Mouse (Mus musculus) ES-E14 (cell line): Measurements from ENCODE around the gene Pard3. TPM values are rescaled to one million over a fixed set of nuclear protein-coding genes. Genes with fewer than 3 reads are reported as not detected.

Experiments used
- DNase-seq: peaks from one replicate; pipeline ENCODE4 v3.0.0-alpha.2; 2013; ENCODE audit warnings: low read depth, low spot score
- H3K27ac ChIP-seq: 2 replicates; pipeline ENCODE4 v1.5.1; 2012; ENCODE audit warnings: low read depth, mild to moderate bottlenecking, low read length, moderate library complexity, mixed read lengths; ENCODE audit not compliant: poor library complexity, insufficient read depth, severe bottlenecking
- H3K36me3 ChIP-seq: 2 replicates; pipeline ENCODE4 v1.6.1; 2012; ENCODE audit warnings: mild to moderate bottlenecking, low read length, moderate library complexity, mixed read lengths; ENCODE audit not compliant: control insufficient read depth, poor library complexity, insufficient read depth, severe bottlenecking
- H3K4me1 ChIP-seq, 2 experiments: fragments of 150-350 bp in 1 of 2; sonication (generic) in 1 of 2; 2 replicates each; pipeline ENCODE4 v1.6.1; 2012; ENCODE audit warnings: low read length in 2 of 2, mild to moderate bottlenecking in 1 of 2, mixed read lengths in 1 of 2; ENCODE audit not compliant: control insufficient read depth in 2 of 2, insufficient read depth in 2 of 2, poor library complexity in 1 of 2
- H3K4me3 ChIP-seq, 2 experiments: fragments of 150-350 bp in 1 of 2; sonication (generic) in 1 of 2; 2 replicates each; pipeline ENCODE4 v1.5.1; 2012; ENCODE audit warnings: low read length in 2 of 2, low read depth in 1 of 2, mild to moderate bottlenecking in 1 of 2, mixed read lengths in 1 of 2; ENCODE audit not compliant: insufficient read depth in 1 of 2, poor library complexity in 1 of 2, severe bottlenecking in 1 of 2
- H3K9ac ChIP-seq: 2 replicates; pipeline ENCODE4 v1.6.1; 2012; ENCODE audit warnings: low read depth, mild to moderate bottlenecking, low read length, mixed read lengths; ENCODE audit not compliant: poor library complexity, insufficient read depth, severe bottlenecking
- H3K9me3 ChIP-seq: fragments of 150-350 bp; sonication (generic); 2 replicates; pipeline ENCODE4 v1.6.1; 2012; ENCODE audit warnings: low read depth, mild to moderate bottlenecking, low read length; ENCODE audit not compliant: control insufficient read depth, insufficient read depth
- CHD2 ChIP-seq: IDR thresholded peaks from 2 replicates; pipeline ENCODE4 v1.6.1; 2014; ENCODE audit warnings: mild to moderate bottlenecking, low read depth, low read length, inconsistent platforms
- HCFC1 ChIP-seq: IDR thresholded peaks from 2 replicates; pipeline ENCODE4 v1.6.1; 2012; ENCODE audit warnings: low read length, inconsistent platforms, borderline replicate concordance; ENCODE audit not compliant: insufficient read depth
- MAFK ChIP-seq: IDR thresholded peaks from 2 replicates; pipeline ENCODE4 v1.6.1; 2014; ENCODE audit warnings: mild to moderate bottlenecking, low read depth, low read length, inconsistent platforms; ENCODE audit not compliant: insufficient read depth
- ZC3H11A ChIP-seq: IDR thresholded peaks from 2 replicates; pipeline ENCODE4 v1.6.1; 2012; ENCODE audit warnings: low read depth, mild to moderate bottlenecking, inconsistent platforms, low read length, borderline replicate concordance
- ZNF384 ChIP-seq: IDR thresholded peaks from 2 replicates; pipeline ENCODE4 v1.6.1; 2012; ENCODE audit warnings: low read depth, low read length, inconsistent platforms
- in situ Hi-C, 2 experiments: fragments of 600-800 bp; cut with MboI; formaldehyde crosslinking; loops; one replicate each; pipeline ENCODE4 v1.15.1; 2025; ENCODE audit warnings: low sequenced_read_pairs in 2 of 2, inconsistent platforms in 1 of 2; ENCODE audit not compliant: unreplicated experiment in 2 of 2
- total RNA-seq: library from RNA; depleted of rRNA; stranded (reverse); fragments of 300-350 nt; gene quantifications from 2 replicates; pipeline ENCODE4 v1.2.3, GENCODE M21; 2012

The Pard3 gene
- total RNA-seq, 1 experiment: 30.2 TPM

DNA sequence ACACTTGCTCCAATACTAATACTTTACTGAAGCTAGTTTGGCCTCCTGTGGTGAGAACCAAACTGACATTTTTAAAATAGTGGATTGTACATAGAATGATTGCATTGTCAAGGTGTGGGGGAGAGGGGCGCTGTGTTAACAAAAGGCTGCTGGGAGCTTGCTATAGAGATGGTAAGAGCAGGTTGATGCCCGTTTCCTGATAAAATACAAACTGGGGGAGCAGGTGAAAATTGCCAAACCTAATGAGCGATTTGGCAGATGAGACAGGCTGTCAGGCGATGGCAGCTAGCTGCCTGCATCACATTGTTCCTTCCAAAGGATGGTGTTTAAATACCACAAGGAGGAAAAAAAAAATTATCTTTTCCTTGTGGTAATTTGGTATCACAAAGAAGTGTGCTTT is 217.3 kb downstream of the Pard3 start:
- H3K9ac ChIP-seq: no peak overlapping the region
- no peak for TF ChIP-seq MAFK
- TF ChIP-seq HCFC1: no peak
- TF ChIP-seq ZNF384: no peak
- no peak for TF ChIP-seq CHD2
- TF ChIP-seq ZC3H11A: no peak
- H3K4me1 ChIP-seq: no peaks in the 10 kb centered on the region
- no peak for DNase-seq
- no peak overlapping the region for H3K4me3 ChIP-seq
- H3K36me3 ChIP-seq: no peaks in the 10 kb centered on the region; the same call in 1 of the 2 replicates
- H3K9me3 ChIP-seq: no peaks in the 10 kb centered on the region
- H3K27ac ChIP-seq: no peak overlapping the region
- in situ Hi-C loops: no loop called here

DNA sequence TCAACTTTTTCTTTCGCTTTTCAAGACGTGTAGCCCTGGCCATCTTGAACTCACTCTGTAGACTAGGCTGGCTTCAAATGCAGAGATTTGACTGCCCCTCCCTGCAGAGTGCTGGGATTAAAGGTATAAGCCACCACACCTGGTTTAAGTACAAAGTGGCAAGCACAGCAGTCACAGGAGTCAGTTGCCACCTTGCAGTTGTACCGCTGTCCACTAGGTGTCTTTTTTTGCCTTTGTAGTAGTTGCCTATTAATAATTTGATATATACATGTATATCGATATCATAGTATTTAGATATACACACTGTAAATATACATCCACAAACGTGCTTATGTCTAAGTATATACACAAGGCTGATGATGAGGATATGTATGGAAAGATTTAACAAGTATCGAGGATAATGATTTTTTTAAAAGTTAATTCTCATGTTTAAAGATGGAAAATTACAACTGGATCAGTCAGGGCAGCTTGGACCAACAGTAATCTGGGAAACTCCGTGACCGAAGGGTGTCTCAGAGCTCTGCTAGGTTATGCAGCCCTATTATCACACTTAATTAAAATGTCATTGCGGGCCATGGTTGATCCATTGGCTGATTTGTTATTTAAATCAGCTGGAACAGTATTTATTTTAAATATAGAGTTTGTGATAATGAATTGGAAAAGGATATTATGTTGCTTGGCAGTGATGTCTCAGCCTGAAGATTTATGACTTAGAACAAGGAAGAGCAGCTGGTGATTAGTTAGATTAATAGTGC is 220.9 kb downstream of the Pard3 start:
- Histone ChIP-seq H3K4me1 (no peaks in the 10 kb centered on the region), H3K9me3 (no peaks in the 10 kb centered on the region), H3K9ac (no peak overlapping the region), H3K27ac (no peak overlapping the region), H3K36me3 (no peaks in the 10 kb centered on the region), H3K4me3 (no peak overlapping the region)
- TF ChIP-seq MAFK (no peak), ZC3H11A (no peak), HCFC1 (no peak), ZNF384 (no peak), CHD2 (no peak)
- no peak for DNase-seq
- in situ Hi-C loops: no loop called here

DNA sequence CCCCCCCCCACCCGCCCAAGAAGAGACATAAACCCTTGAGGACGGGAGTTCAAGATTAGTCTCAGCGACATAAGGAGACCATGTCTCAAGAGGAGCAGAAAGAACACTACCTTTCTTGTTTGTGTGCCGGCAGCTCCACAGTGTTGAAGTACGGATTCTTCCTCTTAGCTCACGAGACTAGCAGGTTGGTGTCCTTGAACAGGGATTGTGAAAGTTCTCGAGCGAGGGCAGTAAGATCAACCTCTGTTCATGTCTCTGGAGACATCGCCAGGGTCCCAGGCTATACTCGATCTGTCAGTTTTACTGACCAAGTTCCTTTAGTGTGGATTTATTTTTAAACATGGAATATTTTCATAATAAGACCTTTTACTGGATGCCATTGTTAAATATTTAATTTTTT is 224.1 kb downstream of the Pard3 start:
- Histone ChIP-seq H3K9ac (no peak overlapping the region), H3K9me3 (no peaks in the 10 kb centered on the region), H3K36me3 (no peaks in the 10 kb centered on the region), H3K27ac (no peak overlapping the region), H3K4me1 (no peaks in the 10 kb centered on the region), H3K4me3 (no peak overlapping the region)
- in situ Hi-C loops: no loop called here
- TF ChIP-seq CHD2 (no peak), HCFC1 (no peak)
- no peak for DNase-seq

DNA sequence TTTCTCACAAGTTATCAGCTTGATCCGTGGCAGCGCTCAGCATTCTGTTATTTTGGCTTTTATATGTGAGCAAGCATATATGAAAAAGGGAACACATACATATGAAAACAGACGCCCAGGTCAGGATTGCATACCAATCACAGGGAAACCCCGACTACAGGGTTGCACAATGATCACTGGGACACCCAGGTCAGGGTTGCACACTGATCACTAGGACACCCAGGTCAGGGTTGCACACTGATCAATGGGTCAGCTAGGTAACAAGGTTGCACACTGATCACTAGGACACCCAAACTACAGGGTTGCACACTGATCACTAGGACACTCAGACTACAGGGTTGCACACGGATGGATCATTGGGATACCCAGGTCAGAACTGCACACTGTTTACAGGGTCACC is 228.6 kb downstream of the Pard3 start:
- TF ChIP-seq ZNF384 (no peak), HCFC1 (no peak), CHD2 (no peak), MAFK (no peak), ZC3H11A (no peak)
- H3K9me3 ChIP-seq: no peaks in the 10 kb centered on the region
- no peak overlapping the region for H3K4me3 ChIP-seq
- no peak overlapping the region for H3K27ac ChIP-seq
- DNase-seq: no peak
- H3K36me3 ChIP-seq: no peaks in the 10 kb centered on the region
- H3K4me1 ChIP-seq: peaks cover 2% of the 10 kb centered on the region in 2 experiments; a peak in 1 of 4 replicates
- in situ Hi-C loops: no loop called here
- H3K9ac ChIP-seq: no peak overlapping the region
